Mouse (Mus musculus): ENCODE measurements around the gene Olfr1089.
A peak's percentile ranks its signal among the peaks of the same experiment; 100 is the strongest.

The Olfr1089 gene

DNA sequence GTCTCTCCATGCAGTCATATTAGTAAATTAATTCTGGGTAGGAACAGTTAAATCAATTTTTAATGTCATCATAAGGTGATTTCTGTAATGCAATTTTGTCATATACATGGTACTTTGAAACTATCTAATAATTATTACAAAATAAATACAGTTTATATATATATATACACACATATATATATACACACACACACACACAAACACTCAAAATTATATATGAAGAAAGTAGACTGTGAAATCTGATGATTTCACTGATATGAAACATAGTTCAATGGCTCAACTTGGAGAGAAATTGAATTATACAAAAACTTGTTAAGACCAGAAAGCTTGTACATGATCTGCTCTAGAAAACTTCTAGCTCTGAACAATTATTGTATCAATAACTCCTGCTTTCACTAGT lies at the start of gene Olfr1089:
TSS of gene Olfr1089 (minus strand) at position 101 of the 400 bp plus-strand sequence.
- DNase-seq: no peak

DNA sequence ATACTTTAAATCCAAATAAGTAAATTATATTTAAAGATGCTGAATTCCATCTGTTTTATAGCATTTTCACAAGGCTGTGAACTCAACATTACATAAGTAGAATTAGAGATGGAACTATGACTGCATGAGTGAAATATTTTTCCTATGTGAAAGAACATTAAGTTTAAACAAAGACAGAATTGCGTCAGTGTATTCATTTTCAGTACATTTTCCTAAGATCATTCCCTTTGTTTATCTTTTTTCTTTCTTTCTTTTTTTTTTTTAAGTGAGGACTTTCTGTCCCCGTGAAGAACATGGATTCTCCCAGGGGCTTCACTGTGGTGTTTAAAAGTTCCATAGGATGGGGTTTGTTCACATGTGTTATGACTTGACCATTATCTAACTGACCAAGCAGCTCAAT lies 48.7 kb upstream of the Olfr1089 start, which contains the start of gene Olfr1093:
TSS of gene Olfr1093 (plus strand) at position 301 of the 400 bp plus-strand sequence.
- DNase-seq: no peak

DNA sequence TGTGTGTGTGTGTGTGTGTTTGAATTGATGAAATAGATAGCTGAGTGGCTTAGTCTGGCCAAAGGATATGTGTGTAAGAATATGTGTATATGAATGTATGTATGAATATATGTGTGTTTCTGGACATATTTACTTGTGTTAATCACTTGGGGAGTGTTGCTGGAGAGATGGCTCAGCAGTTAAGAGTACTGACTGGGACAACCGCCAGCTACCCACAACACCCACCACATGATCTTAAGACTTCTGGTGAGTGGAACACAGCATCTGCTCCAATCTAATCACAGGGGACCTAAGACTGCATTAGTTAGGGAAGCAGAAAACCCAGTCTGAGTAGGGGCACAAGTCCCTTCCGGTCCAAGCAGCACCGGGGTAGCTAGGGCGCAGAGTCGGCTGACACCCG lies 27.5 kb upstream of the Olfr1089 start:
- DNase-seq: peak; percentile 13

DNA sequence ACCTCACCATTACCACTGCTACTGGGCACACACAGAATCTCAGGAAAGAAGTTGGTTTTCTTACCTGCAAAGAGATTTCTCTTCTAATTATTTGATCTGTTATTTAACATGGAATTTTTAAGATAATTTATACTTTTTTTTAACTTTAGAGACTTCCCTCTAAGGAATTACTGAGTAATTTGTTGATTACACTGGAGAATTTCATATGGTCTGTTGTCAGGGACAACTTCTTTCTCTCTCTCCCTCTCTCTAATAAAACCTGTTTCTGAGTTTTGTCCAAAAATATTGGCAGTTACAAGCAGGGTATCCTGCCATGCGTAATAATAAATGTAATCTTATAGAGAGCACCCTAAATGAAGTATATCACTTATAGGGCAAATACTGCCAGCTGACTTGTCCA lies 25.4 kb upstream of the Olfr1089 start, which contains the start of gene Olfr1090:
TSS of gene Olfr1090 (minus strand) at position 101 of the 400 bp plus-strand sequence.
- no peak for DNase-seq

DNA sequence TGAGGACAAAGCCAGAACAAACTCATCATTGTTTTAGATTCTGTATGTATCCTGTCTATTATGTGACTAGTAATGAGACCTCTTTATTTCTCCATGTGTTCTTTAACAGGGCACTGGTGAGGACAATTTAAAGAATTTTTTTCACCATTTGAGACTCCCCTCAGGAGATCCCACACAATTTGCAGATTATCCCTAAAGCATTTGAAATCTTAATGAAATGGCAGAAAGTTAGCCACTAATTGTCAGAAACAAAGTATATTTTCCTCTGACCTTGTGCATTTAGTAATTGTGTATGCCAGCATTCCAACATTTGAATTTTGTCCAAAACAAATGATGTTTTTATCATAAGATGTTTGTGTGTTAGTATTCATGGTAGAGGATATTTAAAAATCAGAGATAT lies 35.2 kb downstream of the Olfr1089 start, which contains the start of gene Olfr1087:
TSS of gene Olfr1087 (minus strand) at position 101 of the 400 bp plus-strand sequence.
- no peak for DNase-seq

Data from layer of hippocampus, adult 9-11 months (tissue).